Mouse (Mus musculus): Measurements from ENCODE around the gene Anapc11.
"Not testable (repeated sequence)": the region's sequence is repeated elsewhere in the genome, so short reads cannot be mapped to it uniquely, and the experiment has no call there.

The Anapc11 gene

DNA sequence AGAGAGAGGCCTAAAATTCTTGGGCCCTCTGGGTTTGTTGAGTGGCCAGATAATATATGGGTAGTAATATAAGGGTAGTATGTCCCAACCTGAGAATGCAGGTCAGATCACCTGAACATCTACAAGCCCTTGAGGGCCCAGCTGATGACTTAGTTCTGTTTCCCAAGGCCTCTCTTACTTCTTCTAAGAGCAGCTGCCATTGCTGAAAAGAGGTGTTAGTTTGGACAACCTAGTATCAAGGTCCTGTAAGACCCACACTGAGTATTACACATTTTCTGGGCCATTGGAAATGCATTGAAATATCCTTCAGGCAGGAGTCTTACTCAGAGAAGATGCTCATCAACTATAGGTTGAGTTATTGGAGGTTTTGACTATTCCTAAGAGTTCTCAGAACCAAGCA is 22.3 kb upstream of the Anapc11 start:
- no peak for DNase-seq

DNA sequence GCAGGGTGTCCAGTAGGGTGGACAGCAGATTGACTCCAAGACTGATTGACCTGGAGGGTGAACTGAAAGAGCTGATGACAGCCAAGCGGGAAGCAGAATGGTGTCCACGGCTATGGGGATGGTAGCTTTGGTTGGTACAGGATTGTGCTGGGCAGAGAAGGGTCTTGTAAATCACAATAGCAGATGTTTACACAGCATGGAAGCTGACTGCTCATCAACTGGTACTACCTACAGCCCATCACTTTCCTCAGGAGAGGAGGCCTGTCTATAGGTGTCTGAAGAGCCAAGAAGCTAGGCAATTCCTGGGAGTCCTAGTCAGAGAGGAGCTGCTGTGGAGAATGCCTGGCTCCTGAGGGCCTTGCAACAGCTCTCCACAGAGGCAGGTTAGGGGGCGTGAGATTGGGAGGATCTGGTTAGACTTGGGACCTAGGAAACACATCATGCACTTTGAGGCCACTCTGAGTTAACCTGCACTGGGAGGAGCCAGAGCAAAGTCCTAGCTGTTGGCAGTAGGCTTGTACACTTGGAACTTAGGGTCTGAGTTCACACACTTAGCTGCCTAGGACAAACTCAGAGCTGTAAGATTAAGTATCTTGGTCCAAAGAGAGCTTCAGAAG is 21.7 kb upstream of the Anapc11 start:
- no peak for DNase-seq

GRCm38 (mm10) chr11:120577211-120578023 is 20.8 kb upstream of the Anapc11 start:
- DNase-seq, result peak; percentile 50 to 61

DNA sequence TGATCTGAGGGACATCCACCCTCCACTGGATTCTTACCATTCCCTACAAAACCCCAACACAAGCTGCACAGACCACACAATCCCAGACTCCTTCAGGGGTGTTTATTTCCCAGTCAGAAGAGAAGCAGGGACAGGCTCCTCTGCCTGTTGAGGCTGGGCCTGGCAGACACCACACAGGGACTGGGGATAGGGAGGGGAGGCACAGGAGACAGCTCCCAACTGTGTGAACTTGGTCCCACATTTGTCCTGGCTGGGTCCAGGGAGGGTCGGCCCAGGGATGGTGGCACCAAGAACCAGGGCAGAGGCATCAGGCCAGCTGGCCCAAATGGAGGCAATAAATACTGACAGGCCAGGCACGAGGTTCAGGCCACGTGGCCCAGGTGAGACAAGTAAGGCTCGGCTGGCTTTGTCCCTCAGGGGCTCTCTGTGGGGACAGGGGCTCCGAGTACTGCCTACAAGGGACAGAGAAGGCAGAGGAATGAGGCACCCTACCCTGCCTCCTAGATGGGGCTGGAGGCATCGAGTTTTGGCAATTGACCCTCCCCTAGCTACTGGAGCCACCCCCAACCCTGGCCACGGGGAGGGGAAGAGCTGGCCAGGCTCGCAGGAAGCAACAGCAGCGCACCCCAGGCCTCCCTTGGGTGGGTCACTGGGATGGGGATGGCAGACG is 20.1 kb upstream of the Anapc11 start:
- DNase-seq, result no peak

DNA sequence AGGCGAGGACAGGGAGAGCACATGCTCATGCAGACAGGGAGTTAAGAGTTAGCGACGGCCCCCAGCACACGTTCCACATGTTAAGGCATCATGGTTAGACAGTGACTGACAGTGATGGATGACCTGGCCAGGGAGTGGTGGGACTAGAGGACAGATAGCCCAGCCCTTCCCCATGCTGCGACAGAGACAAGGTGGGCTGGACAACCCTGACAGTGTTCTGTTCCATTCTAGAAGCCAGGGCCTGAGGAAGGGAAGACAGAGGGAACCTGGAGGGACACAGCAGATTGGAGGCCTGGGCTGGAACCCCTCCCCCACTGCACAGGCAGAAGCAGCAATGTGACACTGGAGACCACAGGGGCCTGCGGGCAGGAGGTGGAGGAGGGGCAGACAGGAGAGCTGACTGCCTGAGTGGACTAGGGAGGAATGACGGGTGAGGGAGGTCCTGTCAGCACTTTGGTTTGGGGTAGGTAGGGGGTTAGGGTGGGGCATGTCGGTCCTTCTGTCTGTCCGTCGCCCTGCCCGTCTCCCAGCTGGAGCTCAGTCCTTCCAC is 19.5 kb upstream of the Anapc11 start:
- peak; percentile 35 to 45 for DNase-seq

DNA sequence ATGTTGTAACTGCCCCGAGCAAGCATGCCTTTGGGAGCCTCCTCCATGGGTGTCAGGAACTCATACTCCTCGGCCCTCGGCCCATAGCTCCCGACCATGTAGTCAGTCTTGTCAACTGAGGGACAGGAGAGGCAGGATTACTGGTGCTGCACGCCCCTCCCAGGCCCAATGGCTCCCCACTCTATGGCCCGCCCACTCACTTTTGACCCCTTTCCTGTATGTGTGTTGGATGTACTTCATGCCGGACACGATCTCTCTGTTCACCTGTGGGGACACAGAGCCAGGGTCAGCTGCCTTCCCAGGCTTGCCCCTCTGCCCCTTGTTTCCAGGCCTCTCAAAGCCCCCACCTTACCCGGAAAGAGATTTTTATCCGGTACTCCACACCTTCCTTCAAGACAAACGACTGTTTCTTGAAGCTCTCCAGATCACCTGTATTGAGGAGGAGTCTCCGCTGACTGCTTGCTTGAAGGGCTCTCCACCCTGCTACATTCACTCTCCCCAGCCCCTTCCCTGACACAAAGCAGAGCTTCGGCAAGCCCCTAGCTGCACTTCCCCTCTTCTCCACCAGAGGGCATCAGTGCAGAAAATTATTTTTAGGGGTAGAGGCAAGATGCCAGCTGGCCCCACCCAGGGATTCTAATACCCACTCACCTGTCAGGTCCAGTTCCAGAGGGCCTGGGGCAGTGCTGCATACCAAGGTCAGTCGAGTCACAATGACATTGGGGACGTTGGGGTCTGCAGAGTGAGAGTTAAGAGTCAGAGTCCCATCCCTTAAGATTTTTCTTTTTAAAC is 18.7 kb upstream of the Anapc11 start:
- DNase-seq, result peak; percentile 90 to 94

DNA sequence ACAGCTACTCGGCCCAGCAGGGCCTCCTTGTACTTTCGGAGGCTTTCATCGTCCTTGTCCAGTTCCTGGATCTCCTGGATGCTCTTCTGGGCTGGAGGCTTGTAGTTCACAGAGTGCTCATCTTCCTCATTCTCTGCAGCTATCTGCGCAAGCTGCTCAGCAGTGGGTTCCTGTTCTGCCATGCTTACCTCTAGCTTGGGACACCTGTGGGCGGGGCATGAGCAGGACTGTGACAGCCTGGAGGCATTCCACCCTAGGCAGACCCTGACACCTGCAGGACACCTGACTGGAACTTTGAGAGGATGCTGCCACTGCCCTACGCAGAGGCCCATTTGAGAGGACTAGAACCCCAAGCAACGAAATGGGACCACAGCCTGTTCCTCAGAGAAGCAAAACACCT is 18.0 kb upstream of the Anapc11 start:
- DNase-seq, result peak; percentile 36 to 38

- DNase-seq, result peak; percentile 56 to 61
Measured at GRCm38 (mm10) chr11:120580871-120581331, 17.3 kb upstream of the Anapc11 start.

DNA sequence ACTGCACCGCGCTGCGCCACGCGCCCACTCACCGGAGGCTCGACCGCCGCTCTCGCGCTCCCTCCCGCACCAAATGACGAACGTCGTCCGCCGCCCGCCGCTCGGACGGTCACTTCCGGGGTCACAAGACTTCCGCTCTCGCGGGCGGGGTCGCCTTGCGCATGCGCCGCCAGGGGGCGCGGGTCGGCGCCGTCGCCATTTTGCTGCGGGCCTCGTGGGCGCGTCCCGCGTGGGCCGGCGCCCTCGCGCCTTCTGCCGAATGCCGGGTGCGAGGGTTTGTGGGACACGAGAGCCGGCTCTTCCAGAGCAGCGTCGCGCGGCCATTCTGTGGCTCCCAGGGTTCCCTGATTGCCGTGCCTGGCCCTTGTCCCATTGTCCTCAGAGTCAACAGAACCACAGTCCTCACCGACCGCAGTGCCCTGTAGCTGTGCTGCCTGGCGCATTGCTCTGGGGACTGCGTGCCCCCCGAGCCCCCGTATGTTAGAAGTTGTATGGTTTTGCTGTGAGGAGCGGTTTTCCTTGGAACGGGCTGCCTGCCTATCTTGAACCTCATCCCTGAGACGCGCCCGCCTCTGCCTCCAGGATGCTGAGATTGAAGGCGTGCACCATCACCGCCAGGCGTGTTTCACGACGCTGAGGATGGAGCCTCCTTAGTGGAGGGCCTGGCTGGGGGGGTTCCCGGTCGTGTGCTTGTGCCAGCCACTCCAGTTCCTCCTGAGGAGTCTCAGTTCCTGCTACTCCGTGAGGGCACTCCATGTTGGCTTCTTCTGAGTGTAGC is 16.5 kb upstream of the Anapc11 start, which contains the start of gene Arhgdia:
TSS of gene Arhgdia (minus strand) at position 135 of the 778 bp plus-strand sequence.
- peak; percentile 95 to 96 for DNase-seq

- DNase-seq, result peak; percentile 60 to 67
Measured at GRCm38 (mm10) chr11:120582268-120582981, 15.8 kb upstream of the Anapc11 start.

GRCm38 (mm10) chr11:120582982-120583293 is 15.3 kb upstream of the Anapc11 start:
- not testable (repeated sequence) for DNase-seq

DNA sequence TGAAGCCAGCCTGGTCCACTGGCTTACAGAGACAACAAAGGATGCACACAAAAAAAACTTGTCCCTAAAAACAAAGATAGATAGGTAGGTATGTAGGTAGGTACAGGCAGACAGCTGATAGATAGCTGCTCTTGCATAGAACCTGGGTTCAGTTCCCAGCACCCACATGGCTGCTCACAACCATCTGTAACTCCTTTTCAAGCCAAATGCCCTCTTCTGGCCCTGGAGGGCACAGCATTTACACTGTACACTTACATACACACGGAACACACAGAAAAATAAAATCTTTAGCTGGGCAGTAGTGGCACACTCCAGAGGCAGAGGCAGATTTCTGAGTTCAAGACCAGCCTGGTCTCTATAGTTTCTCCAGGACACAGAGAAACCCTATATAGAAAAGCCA is 14.3 kb upstream of the Anapc11 start:
- DNase-seq, result no peak

DNA sequence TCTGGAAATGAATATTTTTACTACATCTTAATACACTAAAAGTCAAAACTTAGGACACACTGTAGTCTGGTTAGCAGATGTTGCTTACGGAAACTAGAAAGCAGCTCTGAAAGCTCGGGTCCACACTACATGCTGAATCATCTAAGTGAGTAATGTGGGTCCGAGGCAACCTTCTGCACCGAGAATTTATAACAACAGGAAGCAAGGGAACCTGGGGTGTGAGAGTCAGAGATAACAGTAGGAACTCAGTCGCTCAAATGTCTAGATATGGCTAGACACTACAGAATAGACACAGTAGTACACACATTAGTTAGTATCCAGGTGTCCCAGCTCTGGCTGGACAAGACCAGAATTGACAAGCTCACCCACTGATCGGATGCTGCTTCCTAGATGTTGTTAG is 9.7 kb upstream of the Anapc11 start:
- no peak for DNase-seq

- peak; percentile 35 to 44 for DNase-seq
Measured at GRCm38 (mm10) chr11:120597240-120598235, 683 bp upstream of the Anapc11 start.

DNA sequence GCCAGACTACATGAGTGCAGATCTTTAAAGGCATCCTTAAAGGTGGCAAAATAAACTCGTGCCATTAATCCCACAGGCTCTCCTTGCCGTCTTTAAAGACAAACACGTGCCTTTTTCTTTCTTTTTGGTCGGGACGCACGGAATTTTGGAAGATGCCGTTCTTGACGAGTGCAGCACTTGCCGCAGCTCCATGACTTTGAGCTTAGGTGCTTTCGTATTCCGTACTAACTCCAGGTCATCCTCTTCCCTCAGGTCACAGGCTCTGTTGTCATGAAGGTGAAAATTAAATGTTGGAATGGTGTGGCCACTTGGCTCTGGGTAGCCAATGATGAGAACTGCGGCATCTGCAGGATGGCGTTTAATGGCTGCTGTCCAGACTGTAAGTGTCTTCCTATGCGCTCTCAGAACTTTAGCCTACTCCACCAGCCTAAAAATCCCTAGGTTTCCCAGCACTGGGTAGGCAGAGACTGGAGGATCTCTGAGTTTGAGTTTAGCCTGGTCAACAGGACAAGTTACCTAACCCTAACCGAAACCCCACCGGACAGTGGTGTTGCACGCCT is 849 bp downstream of the Anapc11 start:
- DNase-seq, result no peak

DNA sequence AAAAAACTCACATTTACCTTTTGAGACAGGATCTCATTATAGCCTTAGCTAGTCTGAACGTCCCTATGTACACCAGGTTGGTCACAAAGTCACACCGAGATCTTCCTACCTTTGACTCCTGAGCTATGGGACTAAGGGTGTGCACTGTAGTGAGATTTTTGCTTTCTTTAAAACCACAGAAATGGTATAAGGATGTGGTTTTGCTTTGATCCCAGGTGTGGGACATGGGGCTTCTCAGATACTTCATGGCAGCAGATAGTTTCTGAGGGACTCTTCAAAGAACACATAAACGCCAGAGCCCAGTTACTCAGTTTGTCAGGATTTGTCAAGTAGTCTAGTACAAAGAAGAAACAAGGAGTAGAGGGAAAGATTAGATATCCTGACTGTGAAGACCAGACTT is 2.5 kb downstream of the Anapc11 start:
- DNase-seq, result no peak

DNA sequence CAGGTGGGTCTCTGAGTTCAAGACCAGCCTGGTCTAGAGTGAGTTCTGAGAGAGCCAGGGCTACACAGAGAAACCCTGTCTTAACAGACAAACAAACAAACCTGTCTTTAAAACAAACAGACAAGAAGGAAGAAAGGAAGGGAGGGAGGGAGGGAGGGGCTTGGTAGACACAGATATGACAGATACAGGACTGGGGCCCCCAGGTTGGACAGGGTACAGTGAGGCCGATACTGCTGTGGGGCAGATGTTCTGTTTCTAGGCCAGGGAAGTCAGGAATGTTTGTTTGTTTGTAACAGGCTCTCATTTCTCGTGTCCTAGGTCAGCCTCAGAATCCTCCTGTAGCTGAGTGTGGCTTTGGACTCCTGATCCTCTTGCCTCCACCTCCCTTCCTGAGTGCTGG is 5.3 kb downstream of the Anapc11 start:
- no peak for DNase-seq

DNA sequence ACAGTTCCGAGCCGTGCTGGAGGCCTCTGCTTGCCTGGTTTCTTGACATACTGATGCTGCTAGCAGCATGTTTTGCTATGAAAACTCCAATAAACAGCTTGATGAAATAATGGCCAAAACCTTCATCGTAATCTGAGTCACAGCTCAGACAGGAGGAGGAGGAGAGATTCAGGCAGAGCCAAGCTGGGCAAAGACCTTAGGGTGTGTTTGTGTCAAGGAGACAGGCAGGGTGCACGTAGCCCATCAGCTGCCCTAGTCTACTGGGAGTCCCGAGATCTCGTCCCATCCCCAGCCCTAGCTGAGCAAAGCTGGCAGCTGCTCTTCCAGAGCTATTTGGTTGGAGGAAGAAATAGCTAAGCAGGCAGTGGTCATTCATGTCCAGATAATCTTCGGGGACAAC is 7.4 kb downstream of the Anapc11 start:
- no peak for DNase-seq

DNA sequence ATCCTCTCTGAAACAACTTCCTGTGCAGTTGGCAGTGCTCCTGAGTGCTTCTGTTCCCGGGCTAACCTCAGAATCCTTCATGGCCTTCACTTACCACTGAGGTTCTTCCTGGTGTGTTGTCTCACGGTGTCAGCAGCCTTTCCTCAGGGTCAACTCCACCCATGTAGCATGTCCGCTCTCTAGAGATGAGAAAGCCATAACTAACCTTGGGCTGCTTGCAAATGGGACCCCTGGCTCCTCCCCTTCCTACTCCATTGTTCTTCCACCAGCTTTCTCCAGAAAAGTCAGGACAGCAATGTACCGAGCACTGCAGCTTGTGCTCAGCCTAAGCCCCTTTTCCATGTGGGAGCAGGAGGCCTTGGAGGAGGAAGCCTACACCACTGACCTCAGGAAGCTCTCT is 8.5 kb downstream of the Anapc11 start:
- no peak for DNase-seq
